Mouse (Mus musculus) limb, embryonic 12.5 days (tissue): ENCODE data around the gene Dhx33. TPM values are rescaled to one million over a fixed set of nuclear protein-coding genes. Genes with fewer than 3 reads are reported as not detected.

Source experiments
- ATAC-seq: fragments of 200-750 bp; cut with Nextera tagmentation; 2 replicates; pipeline ENCODE4 v1.8.0; 2017; ENCODE audit warnings: low read depth, moderate TSS enrichment; ENCODE audit not compliant: insufficient number of reproducible peaks, insufficient read depth, low FRiP score, low TSS enrichment
- H3K27ac ChIP-seq: fragments of 300-500 bp; sonication (generic); 2 replicates; pipeline ENCODE4 v1.5.1; 2016; ENCODE audit warnings: mild to moderate bottlenecking, moderate library complexity
- H3K27me3 ChIP-seq: fragments of 300-500 bp; sonication (generic); 2 replicates; pipeline ENCODE4 v1.6.1; 2016; ENCODE audit warnings: mild to moderate bottlenecking, moderate library complexity
- H3K36me3 ChIP-seq: fragments of 300-500 bp; sonication (generic); 2 replicates; pipeline ENCODE4 v1.6.1; 2016; ENCODE audit warnings: mild to moderate bottlenecking, moderate library complexity
- H3K4me1 ChIP-seq: fragments of 300-500 bp; sonication (generic); replicated peaks from 2 replicates; pipeline ENCODE4 v1.6.1; 2016
- H3K4me2 ChIP-seq: fragments of 300-500 bp; sonication (generic); 2 replicates; pipeline ENCODE4 v1.6.1; 2016; ENCODE audit warnings: mild to moderate bottlenecking, moderate library complexity
- H3K4me3 ChIP-seq: fragments of 300-500 bp; sonication (generic); replicated peaks from 2 replicates; pipeline ENCODE4 v1.5.1; 2016; ENCODE audit warnings: mild to moderate bottlenecking
- H3K9ac ChIP-seq: fragments of 300-500 bp; sonication (generic); replicated peaks from 2 replicates; pipeline ENCODE4 v1.6.1; 2016; ENCODE audit warnings: mild to moderate bottlenecking, moderate library complexity
- H3K9me3 ChIP-seq: fragments of 300-500 bp; sonication (generic); 2 replicates; pipeline ENCODE4 v1.6.1; 2016; ENCODE audit warnings: mild to moderate bottlenecking, moderate library complexity
- WGBS: fragments of 180-500 bp; shearing (Covaris S2); methylation state at CpG from one replicate; pipeline ENCODE4 v1.1.7; 2016; 5-methylcytosine and 5-hydroxymethylcytosine counted together
- polyA plus RNA-seq: library from polyadenylated mRNA; unstranded; fragments of >200 nt; fragmentation: Nextera tagmentation; extraction: Ambion mirVana; gene quantifications from 2 replicates; pipeline ENCODE4 v1.2.1, GENCODE M21; 2016

Dhx33 gene
- polyA plus RNA-seq, 1 experiment from 2014 or later, result 28.2 TPM

DNA sequence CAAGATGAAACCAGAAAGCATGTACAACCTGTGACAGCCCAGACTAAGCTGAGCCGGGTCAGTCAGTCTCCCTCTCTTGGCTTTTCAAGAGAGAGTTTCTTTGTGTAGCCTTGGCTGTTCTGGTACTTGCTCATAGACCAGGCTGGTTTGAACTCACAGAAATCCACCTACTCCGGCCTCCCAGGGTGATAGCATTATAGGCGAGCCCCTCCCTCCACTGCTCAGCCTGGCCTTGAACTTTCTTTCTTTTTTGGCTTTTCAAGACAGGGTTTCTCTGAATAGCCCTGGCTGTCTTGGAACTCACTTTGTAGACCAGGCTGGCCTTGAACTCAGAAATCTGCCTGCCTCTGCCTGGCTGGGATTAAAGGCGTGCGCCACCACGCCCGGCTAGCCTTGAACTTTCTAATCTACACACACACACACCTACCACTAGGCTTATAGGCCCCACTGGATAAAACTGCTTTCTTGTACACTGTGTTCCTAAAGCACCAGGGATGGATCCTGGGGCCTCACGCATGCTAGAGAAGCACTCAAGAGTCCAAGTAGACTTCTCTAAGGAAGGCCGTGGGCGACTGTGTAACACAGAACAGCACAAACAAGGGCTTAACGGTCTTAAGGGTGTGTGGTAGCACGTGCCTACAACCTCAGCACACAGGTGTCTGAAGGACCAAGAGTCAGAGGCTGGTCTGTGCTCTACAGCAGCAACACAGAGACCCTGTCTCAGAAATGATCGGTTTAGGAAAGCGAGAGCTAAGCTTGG is 23.3 kb downstream of the Dhx33 start:
- H3K9ac ChIP-seq, result no peak overlapping the region
- H3K27ac ChIP-seq, result no peak overlapping the region
- no peaks in the 10 kb centered on the region for H3K9me3 ChIP-seq
- H3K4me3 ChIP-seq, result peak overlapping the region; percentile 99
- ATAC-seq, result no peak
- peaks cover 12% of the 10 kb centered on the region for H3K4me1 ChIP-seq
- peaks cover 69% of the 10 kb centered on the region for H3K36me3 ChIP-seq
- H3K27me3 ChIP-seq, result no peaks in the 10 kb centered on the region
- H3K4me2 ChIP-seq, result peak overlapping the region; percentile 76
- WGBS, result 91% methylated on average over 14 of the region's 14 CpGs

- H3K27ac ChIP-seq, result no peak overlapping the region
- H3K36me3 ChIP-seq, result peaks cover 69% of the 10 kb centered on the region
- H3K4me1 ChIP-seq, result peaks cover 12% of the 10 kb centered on the region
- H3K9ac ChIP-seq, result no peak overlapping the region
- no peak overlapping the region for H3K4me3 ChIP-seq
- H3K27me3 ChIP-seq, result no peaks in the 10 kb centered on the region
- H3K4me2 ChIP-seq, result no peak overlapping the region
- ATAC-seq, result no peak
- no peaks in the 10 kb centered on the region for H3K9me3 ChIP-seq
- 87% methylated on average over 6 of the region's 6 CpGs for WGBS
Measured at GRCm38 (mm10) chr11:70980232-70980631, 24.0 kb downstream of the Dhx33 start.

GRCm38 (mm10) chr11:70977293-70977692 is 26.9 kb downstream of the Dhx33 start:
- H3K4me1 ChIP-seq, result peaks cover 12% of the 10 kb centered on the region
- WGBS, result 88% methylated on average over 6 of the region's 6 CpGs
- ATAC-seq, result no peak

DNA sequence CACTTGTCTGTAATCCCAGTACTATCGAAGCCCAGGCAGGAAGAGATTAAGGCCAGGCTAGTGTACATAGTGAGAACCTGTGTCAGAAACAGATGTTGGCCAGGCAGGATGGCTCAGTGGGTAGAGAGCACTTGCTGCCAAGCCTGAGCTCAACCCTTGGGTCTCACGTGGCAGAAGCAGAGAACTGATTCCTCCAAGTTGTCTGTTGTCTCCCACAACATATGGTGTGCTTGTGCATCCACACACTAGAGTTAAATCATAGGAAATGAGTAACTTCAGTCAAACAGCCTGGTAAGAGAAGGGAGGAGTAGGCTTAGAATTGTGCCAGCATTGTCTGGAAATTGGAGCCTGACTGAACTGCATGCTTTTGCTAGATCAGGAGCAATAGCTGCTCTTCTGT is 29.0 kb downstream of the Dhx33 start:
- Histone ChIP-seq H3K9ac (no peak overlapping the region), H3K36me3 (peaks cover 72% of the 10 kb centered on the region), H3K27me3 (no peaks in the 10 kb centered on the region), H3K9me3 (no peaks in the 10 kb centered on the region), H3K4me2 (no peak overlapping the region), H3K4me3 (no peak overlapping the region), H3K27ac (no peak overlapping the region), H3K4me1 (no peaks in the 10 kb centered on the region; the same call in 1 of the 2 replicates)
- WGBS, result 78% methylated on average over 2 of the region's 2 CpGs
- ATAC-seq, result no peak

More at GRCm38 (mm10) chr11:70977293-70977692, 26.9 kb downstream of the Dhx33 start:
- H3K4me2 ChIP-seq, result no peak overlapping the region
- no peak overlapping the region for H3K9ac ChIP-seq
- H3K9me3 ChIP-seq, result no peaks in the 10 kb centered on the region
- no peaks in the 10 kb centered on the region for H3K27me3 ChIP-seq
- H3K36me3 ChIP-seq, result peaks cover 84% of the 10 kb centered on the region
- H3K27ac ChIP-seq, result no peak overlapping the region
- H3K4me3 ChIP-seq, result no peak overlapping the region

- no peak overlapping the region for H3K4me3 ChIP-seq
- no peak overlapping the region for H3K27ac ChIP-seq
- no peaks in the 10 kb centered on the region for H3K27me3 ChIP-seq
- 78% methylated on average over 4 of the region's 4 CpGs for WGBS
- H3K36me3 ChIP-seq, result peaks cover 59% of the 10 kb centered on the region
- no peaks in the 10 kb centered on the region for H3K9me3 ChIP-seq
- no peak overlapping the region for H3K4me2 ChIP-seq
- no peak overlapping the region for H3K9ac ChIP-seq
- no peak for ATAC-seq
- no peaks in the 10 kb centered on the region; the same call in 1 of the 2 replicates for H3K4me1 ChIP-seq
Measured at GRCm38 (mm10) chr11:70973947-70974346, 30.3 kb downstream of the Dhx33 start.

GRCm38 (mm10) chr11:70972586-70972985 is 31.7 kb downstream of the Dhx33 start:
- Histone ChIP-seq H3K36me3 (peaks cover 47% of the 10 kb centered on the region), H3K27me3 (no peaks in the 10 kb centered on the region), H3K4me2 (no peak overlapping the region), H3K4me3 (no peak overlapping the region), H3K9me3 (no peaks in the 10 kb centered on the region), H3K9ac (no peak overlapping the region), H3K4me1 (peaks cover 9% of the 10 kb centered on the region), H3K27ac (no peak overlapping the region)
- 66% methylated on average over 1 of the region's 1 CpGs for WGBS
- no peak for ATAC-seq

DNA sequence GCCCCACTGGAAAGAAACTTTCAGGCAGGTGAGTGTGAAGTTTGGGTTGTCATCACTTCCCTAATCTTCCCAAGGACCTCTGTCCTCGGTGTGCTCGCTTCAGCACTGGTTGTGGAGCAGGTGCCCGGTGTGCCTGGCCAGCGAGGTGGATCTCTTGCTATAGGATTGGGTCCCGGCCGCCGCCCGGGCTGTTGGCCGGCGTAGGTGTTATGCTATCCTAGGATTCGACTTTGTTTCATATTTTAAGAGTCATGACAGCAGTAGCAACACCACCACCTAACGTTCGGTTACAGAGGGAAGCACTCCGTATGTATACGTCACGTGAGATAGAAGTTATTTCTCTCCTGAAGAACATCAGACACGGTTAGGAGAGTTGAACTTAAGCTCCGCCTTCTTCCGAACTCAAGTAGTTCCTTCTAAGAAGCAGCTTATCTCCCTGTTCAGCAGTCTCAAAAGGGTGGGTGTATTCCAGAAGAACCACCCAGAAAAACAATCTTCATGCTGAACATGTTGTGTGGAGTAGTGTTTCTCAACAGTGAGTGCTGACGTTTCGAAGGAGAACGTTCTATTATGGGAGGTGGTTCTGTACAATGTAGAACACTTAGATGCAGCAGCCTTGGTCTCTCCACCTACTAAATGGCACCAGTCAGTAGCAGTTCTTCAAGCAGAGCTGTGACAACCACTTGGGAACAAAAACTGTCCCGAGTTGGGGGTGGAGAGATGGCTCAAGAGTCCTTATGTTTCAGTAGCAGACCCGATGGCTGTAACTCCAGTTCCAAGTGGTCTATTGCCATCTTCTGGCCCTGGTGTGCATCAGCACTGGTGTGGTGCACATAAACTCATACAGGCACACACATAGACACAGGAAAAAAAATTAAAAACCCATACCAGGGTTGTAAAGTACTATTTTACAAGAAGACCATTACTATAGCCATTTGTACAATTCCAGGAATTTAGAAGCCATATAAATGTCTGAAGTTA is 33.4 kb downstream of the Dhx33 start:
- Histone ChIP-seq H3K9me3 (no peaks in the 10 kb centered on the region), H3K9ac (peak overlapping the region; percentile 61), H3K27me3 (no peaks in the 10 kb centered on the region), H3K4me3 (peak overlapping the region; percentile 84), H3K36me3 (peaks cover 43% of the 10 kb centered on the region), H3K27ac (peak overlapping the region; percentile 87), H3K4me2 (peak overlapping the region; percentile 76), H3K4me1 (peaks cover 9% of the 10 kb centered on the region)
- ATAC-seq, result 0 out of 2 replicates have a peak, but pooled peaks have one; percentile 8
- WGBS, result 17% methylated on average over 24 of the region's 24 CpGs

GRCm38 (mm10) chr11:70969821-70970559 is 34.2 kb downstream of the Dhx33 start, which contains the start of the genes Nup88 and Rpain:
Gene Nup88, minus strand, starts transcription at chr11:70969973.
Gene Rpain, plus strand, starts transcription at chr11:70970213.
- Histone ChIP-seq H3K4me2 (peak within 1 kb of the TSS; percentile 86), H3K27ac (peak within 1 kb of the TSS; percentile 89), H3K4me1 (peaks cover 9% of the 10 kb centered on the region), H3K9ac (peak within 1 kb of the TSS; percentile 88), H3K36me3 (peaks cover 43% of the 10 kb centered on the region), H3K4me3 (peak within 1 kb of the TSS; percentile 84), H3K27me3 (no peaks in the 10 kb centered on the region), H3K9me3 (no peaks in the 10 kb centered on the region)
- ATAC-seq, result peak; percentile 99
- under 1% methylated on average over 43 of the region's 43 CpGs for WGBS

DNA sequence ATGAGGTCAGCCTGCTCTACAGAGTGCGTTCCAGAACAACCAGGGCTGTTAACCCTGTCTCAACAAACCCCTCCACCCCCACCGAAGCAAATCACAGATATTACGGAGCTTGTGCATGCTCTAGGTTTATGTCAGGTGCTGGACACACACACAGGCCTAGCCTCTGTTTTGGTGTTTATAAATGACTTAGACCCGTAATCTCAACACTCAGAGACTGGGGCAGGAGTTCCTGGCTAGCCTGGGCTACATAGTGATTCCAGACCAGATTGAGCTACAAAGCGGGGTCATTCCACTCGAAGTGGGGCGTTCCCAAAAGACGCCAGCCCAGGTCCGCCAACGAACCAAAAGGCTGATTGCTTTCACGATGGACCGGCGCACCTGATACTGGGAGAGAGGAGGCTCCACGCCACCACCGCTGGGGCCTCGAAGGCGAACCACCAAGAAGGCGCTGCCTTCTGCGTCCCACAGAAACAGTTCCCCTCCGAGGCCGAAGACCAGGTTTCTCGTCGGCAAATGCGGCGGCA is 34.9 kb downstream of the Dhx33 start:
- Histone ChIP-seq H3K4me2 (peak overlapping the region; percentile 86), H3K4me3 (peak overlapping the region; percentile 84), H3K27me3 (no peaks in the 10 kb centered on the region), H3K36me3 (peaks cover 43% of the 10 kb centered on the region), H3K9ac (peak overlapping the region; percentile 88), H3K27ac (peak overlapping the region; percentile 89), H3K9me3 (no peaks in the 10 kb centered on the region), H3K4me1 (peaks cover 9% of the 10 kb centered on the region)
- ATAC-seq, result 0 out of 2 replicates have a peak, but pooled peaks have one; percentile 0
- under 1% methylated on average over 25 of the region's 25 CpGs for WGBS

DNA sequence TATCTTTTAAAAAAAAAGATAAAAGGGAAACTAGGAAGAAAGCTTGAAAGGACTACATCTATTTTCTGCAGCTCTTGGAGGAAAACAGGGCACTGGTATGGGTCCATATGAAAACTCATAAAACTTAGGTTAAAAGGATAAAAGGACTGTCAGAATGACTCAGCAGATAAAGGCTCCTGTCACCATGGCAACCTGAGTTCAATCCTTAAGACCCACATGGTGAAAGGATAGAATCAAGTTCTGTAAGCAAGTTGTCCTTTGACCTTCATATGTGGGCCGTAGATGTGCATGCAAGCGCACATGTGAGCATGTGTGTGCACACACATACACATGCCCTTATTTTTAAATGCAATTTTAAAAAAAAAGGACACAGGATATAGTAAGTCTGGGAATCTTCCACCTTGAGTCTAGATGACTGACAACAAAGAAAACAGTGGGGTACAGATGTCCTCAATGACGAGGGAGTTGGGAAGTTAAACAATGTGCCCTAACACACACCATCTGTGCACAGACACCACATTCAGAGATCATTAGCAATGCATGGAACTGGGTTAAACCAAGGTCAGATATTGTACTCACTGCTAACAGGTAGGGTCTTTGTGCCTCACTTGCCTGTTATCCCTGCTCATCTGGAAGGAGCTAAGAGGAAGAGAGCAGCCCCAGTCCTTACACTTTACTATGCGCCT is 39.9 kb downstream of the Dhx33 start:
- no peak for ATAC-seq
- Histone ChIP-seq H3K4me2 (no peak overlapping the region), H3K27ac (no peak overlapping the region), H3K4me1 (peaks cover 9% of the 10 kb centered on the region), H3K4me3 (no peak overlapping the region), H3K9me3 (no peaks in the 10 kb centered on the region), H3K27me3 (no peaks in the 10 kb centered on the region), H3K36me3 (peaks cover 77% of the 10 kb centered on the region), H3K9ac (no peak overlapping the region)
- WGBS, result 81% methylated on average over 4 of the region's 4 CpGs
